Mouse (Mus musculus): ENCODE measurements at regions not wholly inside any gene's neighbourhood (a gene's known extent, or its start where the extent isn't known, plus 50 kb on each side); places are given as distances from the start of the nearest gene placed in this dataset.
A peak's percentile ranks its signal among the peaks of the same experiment; 100 is the strongest.
"Not testable (repeated sequence)": the region's sequence is repeated elsewhere in the genome, so short reads cannot be mapped to it uniquely, and the experiment has no call there.

DNA sequence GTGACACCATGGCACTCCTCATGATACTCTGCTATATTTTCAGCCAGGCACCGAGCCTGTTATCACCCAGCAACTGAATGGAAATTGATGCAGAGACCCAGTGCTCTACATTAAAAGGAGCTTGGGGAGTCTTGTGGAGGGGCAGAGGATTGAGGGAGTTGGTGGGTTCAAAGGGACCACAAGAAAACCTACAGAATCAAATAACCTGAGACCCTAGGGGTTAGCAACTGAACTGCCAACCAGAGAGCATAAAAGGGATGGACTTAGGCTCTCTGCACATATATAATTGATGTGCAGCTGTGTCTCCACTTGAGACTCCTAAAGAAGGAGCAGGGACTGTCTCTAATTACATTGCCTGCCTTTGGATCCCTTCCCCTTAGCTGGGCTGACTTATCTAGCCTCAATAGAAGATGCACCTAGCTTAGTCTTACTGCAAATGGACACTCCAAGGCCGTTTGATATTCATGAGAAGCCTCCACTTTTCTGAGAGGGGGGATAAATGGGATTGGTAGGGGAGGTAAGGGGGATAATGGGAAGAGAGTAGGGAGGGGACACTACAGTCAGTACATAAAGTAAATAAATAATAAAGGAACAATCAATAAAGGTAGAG lies 991.1 kb downstream of the Basp1 start:
- DNase-seq (ENCODE audit: low spot score) (no peak), ATAC-seq (ENCODE audit: insufficient read depth, low FRiP score, low TSS enrichment) (no peak)
- 70% methylated on average over 2 of the region's 2 CpGs for WGBS
- H3K27ac ChIP-seq (ENCODE audit: low read depth, low read length): no peak overlapping the region
- H3K9ac ChIP-seq (ENCODE audit: low read length): no peak overlapping the region
- no peaks in the 10 kb centered on the region for H3K4me1 ChIP-seq (ENCODE audit: control insufficient read depth, insufficient read depth, low read length)
- no peaks in the 10 kb centered on the region for H3K36me3 ChIP-seq (ENCODE audit: control insufficient read depth, insufficient read depth, low read length)
- H3K27me3 ChIP-seq (ENCODE audit: control insufficient read depth, insufficient read depth, low read length): no peaks in the 10 kb centered on the region
- no peaks in the 10 kb centered on the region for H3K9me3 ChIP-seq (ENCODE audit: control insufficient read depth, low read length)
- H3K4me2 ChIP-seq (ENCODE audit: low read depth): no peak overlapping the region
- H3K4me3 ChIP-seq (ENCODE audit: low read depth, low read length): no peak overlapping the region

DNA sequence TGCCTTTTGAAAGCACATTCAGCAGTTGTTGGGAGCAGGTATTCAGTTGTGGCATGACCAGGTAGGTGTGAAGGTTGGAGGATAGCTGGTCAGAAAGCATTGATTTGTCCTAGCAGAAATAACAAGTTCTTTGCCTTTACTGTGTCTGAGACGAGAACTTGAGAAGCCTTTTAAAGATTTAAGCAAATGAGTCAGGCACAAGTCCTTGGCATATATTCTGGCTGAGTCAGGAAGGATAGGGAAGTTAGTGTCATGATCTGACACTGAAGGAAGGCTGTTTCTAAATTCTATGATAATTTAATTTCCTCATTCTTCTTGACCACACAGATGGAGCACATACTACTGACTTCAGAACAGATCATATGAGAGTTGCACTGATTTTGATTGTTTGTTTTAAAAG lies 993.8 kb downstream of the Basp1 start:
- Histone ChIP-seq H3K4me1 (ENCODE audit: control insufficient read depth, insufficient read depth, low read length) (no peaks in the 10 kb centered on the region), H3K4me3 (ENCODE audit: low read depth, low read length) (no peak overlapping the region), H3K9ac (ENCODE audit: low read length) (no peak overlapping the region), H3K4me2 (ENCODE audit: low read depth) (no peak overlapping the region), H3K27me3 (ENCODE audit: control insufficient read depth, insufficient read depth, low read length) (no peaks in the 10 kb centered on the region), H3K27ac (ENCODE audit: low read depth, low read length) (no peak overlapping the region), H3K36me3 (ENCODE audit: control insufficient read depth, insufficient read depth, low read length) (no peaks in the 10 kb centered on the region), H3K9me3 (ENCODE audit: control insufficient read depth, low read length) (no peaks in the 10 kb centered on the region)
- DNase-seq (ENCODE audit: low spot score) (no peak), ATAC-seq (ENCODE audit: insufficient read depth, low FRiP score, low TSS enrichment) (no peak)
- WGBS: 77% methylated on average over 1 of the region's 1 CpGs

DNA sequence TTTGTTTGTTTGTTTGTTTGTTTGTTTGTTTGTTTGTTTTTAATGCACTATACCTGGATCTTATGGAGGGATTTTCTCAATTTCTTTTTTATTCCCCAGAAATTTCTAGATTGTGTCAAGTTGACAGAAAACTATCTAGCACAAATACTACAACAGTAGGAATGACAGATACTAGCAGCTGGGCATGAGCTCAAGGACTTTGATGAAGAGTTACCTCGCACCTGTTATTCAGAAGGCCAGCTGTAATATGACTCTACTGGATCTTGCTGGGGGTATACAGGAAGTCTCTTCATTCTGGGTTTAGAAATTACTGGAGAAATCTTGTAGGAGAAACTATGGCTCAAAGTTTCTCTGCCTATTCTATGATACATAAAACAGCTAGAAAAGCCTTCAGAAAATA lies 994.4 kb downstream of the Basp1 start:
- Histone ChIP-seq H3K9me3 (ENCODE audit: control insufficient read depth, low read length) (no peaks in the 10 kb centered on the region), H3K4me3 (ENCODE audit: low read depth, low read length) (no peak overlapping the region), H3K27ac (ENCODE audit: low read depth, low read length) (no peak overlapping the region), H3K4me1 (ENCODE audit: control insufficient read depth, insufficient read depth, low read length) (no peaks in the 10 kb centered on the region), H3K9ac (ENCODE audit: low read length) (no peak overlapping the region), H3K27me3 (ENCODE audit: control insufficient read depth, insufficient read depth, low read length) (no peaks in the 10 kb centered on the region), H3K36me3 (ENCODE audit: control insufficient read depth, insufficient read depth, low read length) (no peaks in the 10 kb centered on the region), H3K4me2 (ENCODE audit: low read depth) (no peak overlapping the region)
- ATAC-seq (ENCODE audit: insufficient read depth, low FRiP score, low TSS enrichment) (no peak), DNase-seq (ENCODE audit: low spot score) (no peak)
- 87% methylated on average over 1 of the region's 1 CpGs for WGBS

DNA sequence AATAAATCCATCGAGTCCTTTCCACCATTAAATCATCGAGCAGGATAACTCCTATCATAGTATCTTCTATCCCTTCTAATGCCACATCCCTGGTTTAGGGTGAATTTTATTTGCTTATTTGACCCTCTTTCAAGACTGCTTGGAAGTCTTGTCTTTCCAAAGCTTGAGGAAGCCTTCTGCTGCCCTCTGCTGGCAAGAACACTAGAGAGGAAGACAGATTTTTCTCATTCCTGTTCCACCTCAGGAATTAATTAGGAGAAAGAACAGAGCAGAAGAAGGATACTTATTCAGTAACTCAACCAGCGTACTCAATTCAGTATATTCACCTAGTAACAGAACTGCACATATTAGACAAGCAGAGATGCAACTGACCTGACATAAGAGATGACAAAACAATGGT lies 1005.9 kb downstream of the Basp1 start:
- ATAC-seq (ENCODE audit: insufficient read depth, low FRiP score, low TSS enrichment): peak; percentile 45; the same call in 1 of the 2 replicates

DNA sequence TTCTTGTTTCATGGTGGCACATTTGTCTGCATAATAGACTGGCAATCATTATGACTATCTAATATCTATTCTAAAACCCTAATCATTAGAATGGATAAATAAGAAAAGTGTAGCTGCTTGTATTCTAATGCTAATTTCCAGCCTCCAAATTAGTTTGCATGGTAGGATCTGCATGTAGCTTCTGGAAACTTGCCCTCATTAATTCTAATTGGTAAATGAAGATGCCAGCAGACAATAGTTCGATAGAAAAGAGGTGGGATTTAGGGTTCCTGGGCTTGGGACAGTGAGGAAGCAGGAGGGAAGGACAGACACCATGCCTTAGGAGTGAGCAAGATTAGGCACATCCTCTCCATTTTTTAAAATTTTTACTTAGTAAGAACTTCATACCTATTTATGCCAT lies 1008.3 kb downstream of the Basp1 start:
- Histone ChIP-seq H3K4me1 (ENCODE audit: control insufficient read depth, insufficient read depth, low read length) (no peaks in the 10 kb centered on the region), H3K27me3 (ENCODE audit: control insufficient read depth, insufficient read depth, low read length) (no peaks in the 10 kb centered on the region), H3K4me2 (ENCODE audit: low read depth) (no peak overlapping the region), H3K9ac (ENCODE audit: low read length) (no peak overlapping the region), H3K27ac (ENCODE audit: low read depth, low read length) (no peak overlapping the region), H3K4me3 (ENCODE audit: low read depth, low read length) (no peak overlapping the region), H3K9me3 (ENCODE audit: control insufficient read depth, low read length) (no peaks in the 10 kb centered on the region), H3K36me3 (ENCODE audit: control insufficient read depth, insufficient read depth, low read length) (no peaks in the 10 kb centered on the region)
- ATAC-seq (ENCODE audit: insufficient read depth, low FRiP score, low TSS enrichment): no peak
- DNase-seq (ENCODE audit: low spot score): no peak
- WGBS: 68% methylated on average over 1 of the region's 1 CpGs

More for the DNA sequence above, 1005.9 kb downstream of the Basp1 start:
- H3K36me3 ChIP-seq (ENCODE audit: control insufficient read depth, insufficient read depth, low read length): no peaks in the 10 kb centered on the region
- no peak overlapping the region for H3K27ac ChIP-seq (ENCODE audit: low read depth, low read length)
- no peak overlapping the region for H3K9ac ChIP-seq (ENCODE audit: low read length)
- DNase-seq (ENCODE audit: low spot score): peak; percentile 68
- H3K27me3 ChIP-seq (ENCODE audit: control insufficient read depth, insufficient read depth, low read length): no peaks in the 10 kb centered on the region
- no peak overlapping the region for H3K4me2 ChIP-seq (ENCODE audit: low read depth)
- H3K4me1 ChIP-seq (ENCODE audit: control insufficient read depth, insufficient read depth, low read length): no peaks in the 10 kb centered on the region
- no peaks in the 10 kb centered on the region for H3K9me3 ChIP-seq (ENCODE audit: control insufficient read depth, low read length)
- H3K4me3 ChIP-seq (ENCODE audit: low read depth, low read length): no peak overlapping the region
- WGBS: 68% methylated on average over 3 of the region's 3 CpGs

DNA sequence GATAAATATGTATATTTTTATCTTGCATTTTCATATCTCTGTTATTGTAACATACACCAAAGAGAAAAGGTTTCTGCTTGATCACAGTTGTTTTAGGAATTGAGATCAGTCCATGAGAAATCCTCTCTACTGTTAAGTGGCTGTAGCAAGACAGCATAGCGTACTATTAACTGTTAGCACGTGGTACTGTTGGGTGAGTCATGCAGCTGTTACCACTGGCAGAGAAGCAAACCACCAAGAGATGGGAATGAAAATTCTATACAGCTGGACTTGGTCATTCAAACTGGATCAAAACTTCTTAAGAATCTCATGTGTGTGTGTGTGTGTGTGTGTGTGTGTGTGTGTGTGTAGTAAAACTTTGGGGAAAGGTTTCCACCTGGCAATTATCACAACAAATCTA lies 1013.5 kb downstream of the Basp1 start:
- DNase-seq (ENCODE audit: low spot score): no peak
- 91% methylated on average over 2 of the region's 2 CpGs for WGBS
- Histone ChIP-seq H3K36me3 (ENCODE audit: control insufficient read depth, insufficient read depth, low read length) (no peaks in the 10 kb centered on the region), H3K4me2 (ENCODE audit: low read depth) (no peak overlapping the region), H3K27ac (ENCODE audit: low read depth, low read length) (no peak overlapping the region), H3K4me3 (ENCODE audit: low read depth, low read length) (no peak overlapping the region), H3K27me3 (ENCODE audit: control insufficient read depth, insufficient read depth, low read length) (no peaks in the 10 kb centered on the region), H3K9me3 (ENCODE audit: control insufficient read depth, low read length) (no peaks in the 10 kb centered on the region), H3K9ac (ENCODE audit: low read length) (no peak overlapping the region), H3K4me1 (ENCODE audit: control insufficient read depth, insufficient read depth, low read length) (no peaks in the 10 kb centered on the region)
- ATAC-seq (ENCODE audit: insufficient read depth, low FRiP score, low TSS enrichment): no peak

DNA sequence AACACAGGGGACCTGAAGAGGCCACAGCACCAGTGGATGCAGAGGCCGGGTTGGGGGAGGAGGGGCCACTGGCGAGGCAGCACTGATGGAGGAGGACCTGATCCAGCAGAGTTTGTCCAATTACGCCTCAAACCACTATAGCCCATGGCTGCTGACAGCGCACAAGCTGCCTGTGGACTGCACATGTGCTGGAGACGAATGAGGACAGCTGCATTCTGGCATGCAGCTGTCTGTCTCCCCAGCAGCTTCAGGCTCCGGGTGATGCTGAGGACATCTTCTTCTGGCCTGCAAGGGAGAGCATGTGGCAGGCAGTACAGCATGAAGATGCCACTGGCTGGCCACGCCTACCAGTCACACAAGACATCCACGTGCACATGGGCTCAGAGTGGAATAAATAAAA lies 1055.2 kb downstream of the Basp1 start:
- no peak for ATAC-seq (ENCODE audit: insufficient read depth, low FRiP score, low TSS enrichment)
- no peak for DNase-seq (ENCODE audit: low spot score)
- Histone ChIP-seq H3K27ac (ENCODE audit: low read depth, low read length) (no peak overlapping the region), H3K4me2 (ENCODE audit: low read depth) (no peak overlapping the region), H3K4me3 (ENCODE audit: low read depth, low read length) (no peak overlapping the region), H3K27me3 (ENCODE audit: control insufficient read depth, insufficient read depth, low read length) (no peaks in the 10 kb centered on the region), H3K9me3 (ENCODE audit: control insufficient read depth, low read length) (no peaks in the 10 kb centered on the region), H3K4me1 (ENCODE audit: control insufficient read depth, insufficient read depth, low read length) (no peaks in the 10 kb centered on the region), H3K36me3 (ENCODE audit: control insufficient read depth, insufficient read depth, low read length) (no peaks in the 10 kb centered on the region), H3K9ac (ENCODE audit: low read length) (no peak overlapping the region)
- WGBS: 84% methylated on average over 8 of the region's 8 CpGs

DNA sequence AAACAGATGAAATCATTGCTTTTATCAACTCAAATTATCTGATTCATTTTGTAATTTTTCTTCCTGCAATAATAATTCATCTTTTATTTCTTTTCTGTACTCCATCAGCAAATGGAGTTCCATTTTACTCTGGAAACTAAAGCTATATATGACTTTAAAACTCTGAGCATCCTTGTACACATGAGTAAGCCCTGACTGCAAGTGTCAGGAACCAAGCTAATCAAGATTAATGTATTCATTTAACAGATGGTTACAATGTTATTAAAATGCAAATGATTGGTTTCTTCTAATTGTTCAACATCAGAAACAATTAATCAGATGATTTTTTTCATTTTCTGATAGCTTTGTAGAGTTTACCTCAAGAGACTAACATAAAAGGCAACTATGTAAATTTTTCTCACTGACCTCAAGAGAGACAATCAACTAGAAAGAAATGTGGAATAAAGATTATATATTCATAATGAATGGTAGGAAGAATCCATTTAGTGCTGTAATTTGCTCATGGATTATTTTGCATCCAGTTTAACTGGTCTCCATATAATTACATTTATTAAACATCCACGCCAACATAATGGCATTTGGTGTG lies 1064.5 kb downstream of the Basp1 start:
- DNase-seq (ENCODE audit: low spot score) (no peak), ATAC-seq (ENCODE audit: insufficient read depth, low FRiP score, low TSS enrichment) (peak; percentile 31; the same call in 1 of the 2 replicates)
- 89% methylated on average over 1 of the region's 1 CpGs for WGBS
- Histone ChIP-seq H3K36me3 (ENCODE audit: control insufficient read depth, insufficient read depth, low read length) (no peaks in the 10 kb centered on the region), H3K9me3 (ENCODE audit: control insufficient read depth, low read length) (no peaks in the 10 kb centered on the region), H3K4me1 (ENCODE audit: control insufficient read depth, insufficient read depth, low read length) (no peaks in the 10 kb centered on the region), H3K4me2 (ENCODE audit: low read depth) (no peak overlapping the region), H3K27ac (ENCODE audit: low read depth, low read length) (no peak overlapping the region), H3K9ac (ENCODE audit: low read length) (no peak overlapping the region), H3K4me3 (ENCODE audit: low read depth, low read length) (no peak overlapping the region), H3K27me3 (ENCODE audit: control insufficient read depth, insufficient read depth, low read length) (no peaks in the 10 kb centered on the region)

DNA sequence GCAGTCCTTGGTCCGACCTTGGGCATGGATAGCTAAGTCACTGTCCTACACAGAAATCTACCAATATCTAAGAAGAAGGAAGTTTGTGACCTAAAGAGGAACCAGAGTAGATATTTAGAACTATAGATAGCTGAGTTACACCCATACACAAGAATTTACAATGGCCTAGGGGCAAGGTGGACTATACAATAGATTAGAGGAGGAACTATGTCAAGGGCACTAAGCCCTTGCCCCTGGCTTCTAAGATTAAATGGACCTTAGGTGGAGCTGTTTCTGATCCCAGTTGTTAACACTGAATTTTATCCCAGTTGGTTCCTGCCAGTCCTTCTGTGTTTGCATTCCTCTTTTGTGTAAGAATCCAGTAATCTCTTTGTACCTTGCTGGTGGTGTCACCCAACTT lies 1077.7 kb downstream of the Basp1 start:
- not testable (repeated sequence) for ATAC-seq (ENCODE audit: insufficient read depth, low FRiP score, low TSS enrichment); DNase-seq (ENCODE audit: low spot score); H3K27me3 ChIP-seq (ENCODE audit: control insufficient read depth, insufficient read depth, low read length); H3K9ac ChIP-seq (ENCODE audit: low read length); H3K4me2 ChIP-seq (ENCODE audit: low read depth); H3K9me3 ChIP-seq (ENCODE audit: control insufficient read depth, low read length); H3K27ac ChIP-seq (ENCODE audit: low read depth, low read length); H3K4me1 ChIP-seq (ENCODE audit: control insufficient read depth, insufficient read depth, low read length); H3K36me3 ChIP-seq (ENCODE audit: control insufficient read depth, insufficient read depth, low read length); H3K4me3 ChIP-seq (ENCODE audit: low read depth, low read length)
- 95% methylated on average over 1 of the region's 1 CpGs for WGBS

Measured in neural tube, embryonic 11.5 days (tissue).